Mouse (Mus musculus) ES-Bruce4 (cell line): ENCODE results near the gene Gpc6.

ENCODE experiments used
- CTCF ChIP-seq: IDR thresholded peaks from one replicate; pipeline ENCODE4 v1.8.1; 2011; ENCODE audit warnings: low read depth, low read length
- EP300 ChIP-seq: IDR thresholded peaks from 2 replicates; pipeline ENCODE4 v1.6.1; 2011; ENCODE audit warnings: low read depth, low read length; ENCODE audit not compliant: insufficient read depth
- POLR2A ChIP-seq: IDR thresholded peaks from one replicate; pipeline ENCODE4 v1.8.1; 2011; ENCODE audit warnings: low read length; ENCODE audit not compliant: insufficient read depth

- TF ChIP-seq CTCF, result no peak
- no peak for TF ChIP-seq POLR2A
- TF ChIP-seq EP300, result no peak
Measured at GRCm38 (mm10) chr14:117000376-117000775, 75.3 kb downstream of the Gpc6 start.
